Mouse (Mus musculus) thymus, postnatal 0 days (tissue): Measurements from ENCODE around the gene 2010111I01Rik. TPM values are rescaled to one million over a fixed set of nuclear protein-coding genes. Genes with fewer than 3 reads are reported as not detected.

ENCODE experiments used
- DNase-seq: peaks from one replicate; pipeline ENCODE4 v3.0.0-alpha.2; 2015; ENCODE audit warnings: low spot score
- polyA plus RNA-seq: library from polyadenylated mRNA; unstranded; fragments of >200 nt; fragmentation: Nextera tagmentation; extraction: Ambion mirVana; gene quantifications from 2 replicates; pipeline ENCODE4 v1.2.1, GENCODE M21; 2015

Gene 2010111I01Rik
- polyA plus RNA-seq, 1 experiment from 2014 or later = 69.4 TPM

- no peak for DNase-seq
Observed at GRCm38 (mm10) chr13:63256807-63257206, 292.1 kb downstream of the 2010111I01Rik start.

GRCm38 (mm10) chr13:63258167-63258582 lies 293.5 kb downstream of the 2010111I01Rik start:
- no peak for DNase-seq

GRCm38 (mm10) chr13:63258671-63259070 lies 294.0 kb downstream of the 2010111I01Rik start:
- no peak for DNase-seq

DNA sequence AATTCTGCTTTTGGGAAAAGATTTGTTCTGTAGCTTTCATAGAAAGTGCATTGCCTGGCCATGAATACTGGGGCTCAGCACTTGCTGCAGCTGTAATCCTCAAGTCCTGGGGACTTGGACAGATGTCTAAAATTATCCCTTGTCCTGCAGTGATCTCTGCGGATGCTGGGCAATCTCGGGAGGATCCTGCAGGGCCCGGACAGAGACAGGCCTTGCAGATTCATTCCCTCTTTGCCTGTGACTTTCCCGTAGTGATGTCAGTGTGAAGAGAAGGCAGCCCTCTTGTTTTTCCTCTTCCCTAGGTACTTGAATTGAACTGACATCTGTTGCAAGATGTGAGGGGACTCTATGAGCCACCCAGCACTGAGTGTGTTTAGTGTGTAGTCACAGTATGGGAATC lies 295.4 kb downstream of the 2010111I01Rik start:
- DNase-seq = no peak

DNA sequence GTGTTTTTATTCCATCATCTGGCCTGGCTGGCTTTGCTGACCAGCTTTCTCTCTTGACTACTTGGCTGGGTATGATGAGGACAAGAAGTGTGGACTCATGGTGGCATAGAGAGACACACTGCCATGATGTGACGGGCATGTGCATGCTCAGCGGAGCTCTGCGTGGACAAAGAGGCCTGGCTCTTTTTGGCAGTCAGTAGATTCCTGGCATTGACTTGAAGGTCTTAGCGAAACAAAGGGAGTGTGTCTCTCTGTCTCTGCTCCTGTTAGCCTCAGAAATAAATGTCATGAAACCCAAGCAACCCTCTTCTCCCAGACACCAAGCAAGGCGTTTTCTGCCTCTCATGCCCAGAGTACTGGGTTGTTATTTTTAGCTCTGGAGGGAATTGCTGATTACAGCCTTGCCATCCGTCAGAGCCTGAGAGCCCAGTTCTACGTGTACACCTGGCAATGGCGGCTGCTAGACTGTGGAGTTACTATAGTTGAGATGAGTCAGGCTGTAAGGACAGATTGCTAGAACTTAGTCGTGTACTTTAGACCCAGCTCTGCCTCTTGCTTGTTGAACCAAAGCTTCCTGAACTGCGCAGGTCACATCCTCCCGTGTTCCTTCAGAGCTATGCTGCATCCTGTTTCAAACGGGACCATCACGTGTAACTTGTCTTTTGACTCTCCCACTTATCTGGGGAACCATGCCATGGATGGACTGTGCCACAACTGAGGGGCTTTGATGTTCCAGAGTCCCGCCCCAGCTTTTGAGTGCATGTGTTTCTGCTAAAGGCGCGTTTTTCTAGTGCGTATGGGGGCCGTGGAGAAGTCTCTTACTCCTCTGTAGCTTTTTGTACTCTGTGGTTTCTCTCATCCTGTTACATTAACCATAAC lies 296.3 kb downstream of the 2010111I01Rik start:
- peak; percentile 89 for DNase-seq

- peak; percentile 78 for DNase-seq
Observed at GRCm38 (mm10) chr13:63261676-63262075, 297.0 kb downstream of the 2010111I01Rik start.

DNA sequence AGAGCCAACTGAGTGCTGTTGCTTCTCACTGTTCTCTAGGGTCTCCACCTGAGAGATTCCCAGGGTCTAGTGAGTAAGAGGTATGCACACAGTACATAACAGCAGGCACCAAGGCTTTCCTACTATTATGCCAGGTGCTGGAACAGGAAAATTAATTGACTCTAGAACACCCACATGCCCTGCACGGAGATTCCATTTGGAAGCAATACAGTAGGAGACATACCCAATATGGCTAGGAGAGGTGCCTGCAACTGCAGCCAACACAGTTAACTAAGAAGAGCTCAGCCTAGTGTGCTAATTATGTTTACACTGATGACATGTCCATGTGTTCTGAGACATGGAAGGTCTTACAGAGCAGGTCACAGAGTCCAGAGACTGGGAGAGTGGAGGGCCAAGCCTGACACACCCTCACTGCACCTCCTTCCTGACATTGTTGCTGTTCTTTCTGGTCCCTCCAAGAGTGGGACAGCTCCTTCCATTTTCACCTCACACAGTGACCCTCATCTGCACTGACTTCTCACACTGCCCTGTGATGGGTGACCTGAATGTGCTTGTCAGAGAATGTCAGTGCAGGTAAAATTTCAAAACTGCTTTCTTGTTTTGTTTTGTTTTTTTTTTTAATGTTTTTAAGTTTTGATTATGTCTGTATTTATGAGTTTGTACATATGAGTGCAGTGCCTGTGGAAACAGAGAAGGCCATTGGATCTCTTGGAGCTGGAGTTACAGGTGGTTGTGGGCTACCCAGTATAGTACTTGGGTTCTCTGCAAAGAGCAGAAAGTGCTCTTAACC lies 297.7 kb downstream of the 2010111I01Rik start:
- DNase-seq = no peak

DNA sequence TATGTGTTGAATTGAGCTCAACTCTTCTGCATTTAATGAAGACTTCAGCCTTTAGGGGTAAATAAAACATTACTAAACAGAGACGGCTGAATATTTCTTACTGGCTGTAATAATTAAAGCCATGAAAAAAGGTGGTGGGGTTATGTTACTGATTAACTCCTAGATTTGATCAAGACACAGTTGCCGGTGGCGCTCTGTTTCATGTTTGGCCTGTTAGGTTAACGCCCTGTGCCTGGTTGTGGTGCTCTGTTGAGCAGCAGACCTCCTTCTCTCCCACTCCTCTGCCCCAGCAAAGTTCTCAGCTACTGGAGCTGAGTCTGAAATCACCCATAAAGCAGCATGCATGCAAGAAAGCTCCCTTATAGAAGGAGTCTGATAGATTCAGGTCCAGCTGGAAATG lies 303.7 kb downstream of the 2010111I01Rik start:
- DNase-seq = no peak

DNA sequence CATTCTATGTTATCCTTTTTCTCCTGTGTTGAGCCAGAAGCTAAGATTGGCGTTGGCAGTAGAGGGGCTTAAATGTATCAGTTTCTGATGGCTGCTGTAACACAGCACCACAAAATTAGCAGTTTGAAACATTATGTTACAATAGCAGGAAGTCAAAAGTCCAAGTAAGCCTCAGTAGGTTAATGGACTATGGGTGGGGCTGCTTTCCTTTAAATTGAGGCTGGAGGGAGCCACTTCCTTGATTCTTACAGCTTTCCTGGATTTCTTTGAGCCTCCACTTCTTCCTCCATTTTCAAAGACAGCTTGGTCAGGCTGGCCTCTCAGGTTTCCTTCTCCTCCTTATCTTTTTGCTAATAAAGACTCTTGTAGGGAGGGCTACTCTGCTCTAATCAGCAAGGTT lies 304.1 kb downstream of the 2010111I01Rik start:
- DNase-seq = no peak

DNA sequence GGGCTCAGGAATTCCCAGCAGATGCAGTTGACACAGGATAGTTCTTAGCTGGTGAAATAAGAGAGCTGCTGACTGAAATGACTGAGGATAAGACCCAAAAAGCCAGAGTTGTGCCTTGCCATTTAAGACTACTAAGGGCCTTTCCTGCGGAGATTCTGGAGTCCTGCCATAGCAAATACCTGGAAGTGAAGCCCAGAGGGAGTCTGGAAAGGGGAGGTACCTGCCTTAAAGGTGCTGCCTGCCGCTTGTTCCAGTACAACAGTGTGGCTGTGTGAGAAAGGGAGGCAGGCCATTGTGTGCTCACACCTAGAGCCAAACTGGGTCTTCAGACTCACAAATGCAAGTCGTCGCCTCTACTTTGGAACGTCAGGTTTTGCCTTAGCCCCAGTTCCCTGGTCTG lies 305.5 kb downstream of the 2010111I01Rik start:
- no peak for DNase-seq

DNA sequence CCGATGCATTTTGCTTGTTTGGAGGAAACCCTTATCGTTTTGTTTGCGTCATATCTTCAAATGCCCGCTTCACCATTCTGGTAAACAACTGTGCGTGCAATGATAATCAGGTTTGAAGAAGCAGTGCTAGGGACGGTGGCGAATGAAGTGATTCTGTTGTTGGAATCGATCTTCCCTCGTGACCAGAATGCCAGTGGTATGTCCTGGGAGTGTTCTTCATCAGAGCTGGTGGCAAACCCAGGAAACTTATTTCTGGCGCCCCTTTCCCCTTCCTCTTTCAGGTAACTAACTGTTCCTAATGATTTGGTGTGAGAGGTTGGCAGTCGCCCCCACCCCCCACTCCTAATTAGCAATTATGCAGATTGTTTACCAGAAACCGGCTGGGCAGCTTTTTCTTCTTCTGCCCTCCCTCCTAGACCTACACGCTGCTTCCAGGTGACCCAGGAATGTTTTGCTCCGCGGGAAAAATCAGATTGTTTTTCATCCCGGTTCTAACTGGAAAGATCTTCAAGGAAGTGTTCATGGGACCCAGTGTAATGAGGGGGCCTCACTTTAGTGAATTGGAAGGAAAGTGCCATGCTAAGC lies 307.4 kb downstream of the 2010111I01Rik start:
- no peak for DNase-seq

- no peak for DNase-seq
Observed at GRCm38 (mm10) chr13:63272602-63273229, 308.0 kb downstream of the 2010111I01Rik start.

DNA sequence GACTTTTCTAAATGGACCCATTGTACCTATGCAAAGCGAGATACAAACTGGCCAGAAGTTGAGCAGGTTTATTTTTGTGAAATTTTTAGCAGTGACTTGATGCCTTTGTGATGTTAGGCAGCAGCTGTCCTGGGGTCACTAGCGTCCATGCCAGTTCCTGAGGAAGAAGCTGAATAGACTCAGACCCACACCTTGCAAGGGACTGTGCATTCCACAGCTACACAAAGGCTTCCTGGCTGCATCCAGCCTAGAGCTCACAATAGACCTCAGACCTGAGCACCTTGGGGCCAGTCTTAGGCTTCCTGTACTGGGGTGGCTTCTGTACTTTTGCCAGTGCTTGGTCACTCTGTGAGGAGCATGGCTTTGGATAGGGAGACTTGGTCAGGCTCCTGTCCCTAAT lies 309.2 kb downstream of the 2010111I01Rik start:
- no peak for DNase-seq

DNA sequence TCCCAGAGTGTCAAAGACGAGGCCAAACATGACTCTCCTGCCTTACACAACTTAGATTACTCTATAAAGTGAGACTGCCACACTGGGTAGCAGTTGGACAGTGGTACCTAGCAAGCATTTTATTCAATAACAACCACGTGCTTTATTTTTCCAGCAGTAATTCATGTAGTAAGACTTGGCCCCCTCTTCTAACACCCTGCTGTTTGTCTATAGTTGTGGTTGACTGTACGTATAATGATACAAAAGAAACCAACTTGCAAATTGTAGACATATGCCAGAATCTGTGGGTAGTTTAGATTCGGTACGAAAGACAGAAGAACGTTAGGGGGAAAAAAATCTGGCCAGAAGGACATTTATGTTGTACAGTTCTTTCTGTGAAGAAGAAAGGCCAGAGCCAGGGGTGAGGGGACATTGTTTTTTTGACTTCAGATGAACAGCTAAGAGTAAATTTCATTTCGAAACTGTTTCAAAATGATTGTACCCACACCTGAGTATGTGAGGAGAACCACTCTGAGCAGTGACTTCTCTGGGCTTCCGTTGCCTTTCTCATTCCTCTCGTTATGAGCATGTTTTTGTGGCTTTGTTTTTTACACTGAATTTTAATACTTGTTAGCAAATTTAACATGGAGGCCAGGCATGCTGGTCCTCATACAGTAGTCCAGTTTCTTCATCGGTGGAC lies 309.9 kb downstream of the 2010111I01Rik start:
- no peak for DNase-seq

- no peak for DNase-seq
Observed at GRCm38 (mm10) chr13:63276389-63276788, 311.7 kb downstream of the 2010111I01Rik start.

- DNase-seq = peak; percentile 43
Observed at GRCm38 (mm10) chr13:63277316-63277715, 312.6 kb downstream of the 2010111I01Rik start.

- DNase-seq = no peak
Observed at GRCm38 (mm10) chr13:63278141-63278631, 313.5 kb downstream of the 2010111I01Rik start.

DNA sequence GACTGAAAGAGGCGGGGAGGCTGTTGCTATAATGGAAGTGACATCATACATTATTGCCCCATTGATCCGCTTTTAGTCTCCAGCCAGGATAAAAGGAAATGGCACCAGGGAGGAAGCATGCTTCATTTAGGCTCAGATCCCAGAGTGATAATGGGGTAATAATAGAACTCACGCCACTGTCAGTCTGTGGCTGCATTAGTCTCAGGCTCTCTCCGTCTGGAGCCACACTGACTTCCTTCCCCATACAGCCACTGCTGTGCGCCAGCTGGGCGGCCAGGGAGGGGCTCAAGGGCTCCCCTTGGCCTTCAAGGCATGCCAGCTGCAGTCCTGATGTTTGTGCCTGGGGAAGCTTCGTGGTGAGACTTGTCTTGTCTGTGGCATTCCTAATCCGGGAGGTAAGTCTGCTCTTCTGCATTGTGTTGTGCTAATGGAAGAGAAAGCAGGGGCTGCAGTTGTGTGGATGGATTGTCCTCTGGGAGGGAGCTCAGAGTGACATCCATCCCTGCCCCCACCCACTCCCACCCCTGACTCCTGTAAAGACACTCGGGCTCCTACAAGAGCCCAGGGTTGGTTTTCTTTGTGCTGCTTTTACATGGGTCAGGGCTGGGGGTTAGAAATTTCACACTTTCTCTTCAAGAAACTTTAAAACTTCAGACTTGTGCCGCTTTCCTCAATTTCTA lies 314.2 kb downstream of the 2010111I01Rik start:
- no peak for DNase-seq

- DNase-seq = no peak
Observed at GRCm38 (mm10) chr13:63279807-63280206, 315.1 kb downstream of the 2010111I01Rik start.

- no peak for DNase-seq
Observed at GRCm38 (mm10) chr13:63280344-63280743, 315.7 kb downstream of the 2010111I01Rik start.
